ENCODE assay signal across 8 mouse cellular contexts in the genomic region with DNA sequence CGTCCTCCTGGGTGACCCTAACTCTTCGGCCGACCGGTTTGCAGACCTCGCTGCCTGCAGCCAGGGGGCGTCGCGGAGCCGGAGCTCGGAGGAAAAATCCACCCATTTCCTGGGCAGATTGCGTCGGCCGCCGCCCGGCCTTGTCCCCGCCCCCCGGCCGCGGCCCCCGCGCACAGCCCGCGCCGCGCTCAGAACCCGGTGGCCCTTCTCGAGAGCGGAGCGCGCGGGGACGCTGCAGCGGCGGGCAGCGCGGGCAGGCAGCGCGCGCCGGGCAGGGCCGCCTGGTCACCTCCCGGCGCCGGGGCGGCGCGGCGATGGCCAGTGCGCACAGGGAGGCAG. TPM values are rescaled to one million over a fixed set of nuclear protein-coding genes. Genes with fewer than 3 reads are reported as not detected.
A peak's percentile ranks its signal among the peaks of the same experiment; 100 is the strongest.
DNase-seq lines count a peak whose midpoint lies in the region; ATAC-seq and TF ChIP-seq lines count a peak whose summit lies in the region.

No protein-coding gene starts in this region.

- H3K27ac ChIP-seq in cerebellum, adult 2 months (ENCODE audit: insufficient read depth, low read length), result peak overlapping the region; percentile 93
- no peak overlapping the region for H3K27ac ChIP-seq in lung, postnatal 0 days (ENCODE audit: low read length)

- no peak for TF ChIP-seq EP300 in lung, postnatal 0 days (IDR thresholded peaks at IDR 0.05)

- peak; percentile 71; the same call in 1 of the 2 replicates for TF ChIP-seq POLR2A in cerebellum, adult 2 months (IDR thresholded peaks at IDR 0.05; ENCODE audit: borderline replicate concordance, insufficient read depth, low read length)

- H3K9ac ChIP-seq in lung, postnatal 0 days (replicated peaks; ENCODE audit: low read depth), result peak overlapping the region; percentile 16; the same call in 1 of the 2 replicates

- peak overlapping the region; percentile 99 for H3K4me2 ChIP-seq in lung, postnatal 0 days (replicated peaks; ENCODE audit: low read depth, low read length)

- H3K9me3 ChIP-seq in lung, postnatal 0 days (ENCODE audit: low read length), result no peaks in the 10 kb centered on the region

- whole genome bisulfite sequencing in cerebellum, adult 2 months, result 1% methylated on average over 49 of the region's 49 CpGs
- WGBS in lung, postnatal 0 days, result under 1% methylated on average over 36 of the region's 49 CpGs

- peak; percentile 78 for TF ChIP-seq CTCF in cerebellum, adult 2 months (IDR thresholded peaks at IDR 0.05; ENCODE audit: borderline replicate concordance, insufficient read depth, low read depth, low read length)
- peak; percentile 79 for TF ChIP-seq CTCF in lung, postnatal 0 days (IDR thresholded peaks at IDR 0.05)

- no peaks in the 10 kb centered on the region for H3K36me3 ChIP-seq in lung, postnatal 0 days (ENCODE audit: insufficient read depth, low read length)

- peak; percentile 87 for DNase-seq in MN1 (ENCODE audit: low spot score)
- peak; percentile 92 to 95 for DNase-seq in cerebellum, adult 2 months
- DNase-seq in forelimb bud, embryonic 11.5 days (ENCODE audit: low read depth, low spot score), result peak; percentile 80
- peak; percentile 89 for DNase-seq in heart, postnatal 4 days
- DNase-seq in layer of hippocampus, postnatal 10 days (ENCODE audit: low spot score in 2 of 2), result peak; percentile 87 to 92
- peak; percentile 79 for DNase-seq in lung, postnatal 0 days (ENCODE audit: low spot score)
- DNase-seq in retina, embryonic 14.5 days (ENCODE audit: low spot score), result peak; percentile 89
- DNase-seq in thymus, postnatal 4 days, result peak; percentile 76

- peaks cover 37% of the 10 kb centered on the region for H3K4me1 ChIP-seq in cerebellum, adult 2 months (ENCODE audit: control insufficient read depth, insufficient read depth, low read length)
- H3K4me1 ChIP-seq in lung, postnatal 0 days (ENCODE audit: insufficient read depth, low read depth, low read length), result no peaks in the 10 kb centered on the region

- peak; percentile 86 for ATAC-seq in lung, postnatal 0 days

- peak overlapping the region; percentile 47 for H3K4me3 ChIP-seq in cerebellum, adult 2 months (replicated peaks; ENCODE audit: insufficient read depth, low read depth, low read length)
- peak overlapping the region; percentile 45 for H3K4me3 ChIP-seq in lung, postnatal 0 days (ENCODE audit: low read depth, low read length)

- no peaks in the 10 kb centered on the region for H3K27me3 ChIP-seq in cerebellum, adult 2 months (ENCODE audit: control insufficient read depth, insufficient read depth, low read length)
- peaks cover 7% of the 10 kb centered on the region; the same call in 1 of the 2 replicates for H3K27me3 ChIP-seq in lung, postnatal 0 days (replicated peaks; ENCODE audit: insufficient read depth, low read length)

RNA-seq across cellular contexts. Expression of a gene that starts 12.6 kb away (rescaled TPM):
- 567 and 588 TPM in 2 replicates for polyA plus RNA-seq in cerebellum, adult 2 months (2012; rRNA removed)
- 10 to 100 TPM; 10.1 to 12.5 TPM for total RNA-seq in heart, postnatal 4 days (2021)
- total RNA-seq in layer of hippocampus, postnatal 10 days (2021), result 100 to 1,000 TPM; 906 to 941 TPM
- 9.8 and 10.7 TPM in 2 replicates for polyA plus RNA-seq in lung, postnatal 0 days (2015; fragmentation: Nextera tagmentation; extraction: Ambion mirVana)

Comparison
In these comparisons a context has a peak if more than half of its experiments do, and no peak if none do; other contexts are left out.
1. RNA of a gene that starts 12.6 kb away (total RNA-seq): 906 to 941 TPM in layer of hippocampus, postnatal 10 days; 10.1 to 12.5 TPM in heart, postnatal 4 days; every median in the first group is over 10 times any median in the second.
2. Peak in every context shown above with its lines, with median percentiles within 50 percentile points of each other: DNase-seq.